Comparison of ENCODE assay signal across 11 mouse cellular contexts in genomic region chr9:57637272-57637671, GRCm38 (mm10). TPM values are rescaled to one million over a fixed set of nuclear protein-coding genes. Genes with fewer than 3 reads are reported as not detected.
DNase-seq lines count a peak whose midpoint lies in the region; ATAC-seq and TF ChIP-seq lines count a peak whose summit lies in the region.
"Had no signal": no experiment of that assay in that cellular context is flagged by ENCODE, and none has a peak within 500 bp of the region (broad histone marks: within the 10 kb centered on the region; RNA-seq: fewer than 3 reads in every experiment).

No protein-coding gene starts in this region.

- peaks cover 45% of the 10 kb centered on the region for H3K4me1 ChIP-seq in kidney, adult 2 months (ENCODE audit: control insufficient read depth, insufficient read depth, low read length)
- H3K4me1 ChIP-seq in CH12.LX (ENCODE audit: control insufficient read depth in 1 of 2, insufficient read depth in 2 of 2): peaks cover 57 to 98% of the 10 kb centered on the region in 2 experiments
- H3K4me1 ChIP-seq in embryonic facial prominence, embryonic 11.5 days (ENCODE audit: control insufficient read depth, insufficient read depth, low read length): peaks cover 37% of the 10 kb centered on the region
- peaks cover 51% of the 10 kb centered on the region for H3K4me1 ChIP-seq in limb, embryonic 14.5 days (ENCODE audit: control insufficient read depth, insufficient read depth, low read length)

- dilution Hi-C loops in CH12.LX (cut with MboI; ENCODE audit: extremely low pct_ligation_motif_present, extremely low pct_unique_long_range_greater_than_20kb, low sequenced_read_pairs): no loop called here

- no peak for TF ChIP-seq POLR2A in kidney, adult 2 months (IDR thresholded peaks at IDR 0.05; ENCODE audit: low read depth, low read length)
- TF ChIP-seq POLR2A in CH12.LX (IDR thresholded peaks at IDR 0.05; ENCODE audit: low read depth, low read length): no peak
- TF ChIP-seq POLR2A in limb, embryonic 14.5 days (IDR thresholded peaks at IDR 0.05; ENCODE audit: borderline replicate concordance, extremely low read depth, insufficient read depth, insufficient read length): no peak

- peak overlapping the region; percentile 57 for H3K4me2 ChIP-seq in CH12.LX (ENCODE audit: insufficient read depth, low read depth, poor library complexity, severe bottlenecking)
- H3K4me2 ChIP-seq in embryonic facial prominence, embryonic 11.5 days (ENCODE audit: low read depth, low read length): no peak overlapping the region
- H3K4me2 ChIP-seq in limb, embryonic 14.5 days (replicated peaks; ENCODE audit: low read depth, low read length, severe bottlenecking): peak overlapping the region; percentile 16; the same call in 1 of the 2 replicates

- H3K27ac ChIP-seq in kidney, adult 2 months (ENCODE audit: insufficient read depth, low read depth, low read length): peak overlapping the region; percentile 52
- peak overlapping the region; percentile 75 for H3K27ac ChIP-seq in CH12.LX (ENCODE audit: insufficient read depth, low read depth)
- H3K27ac ChIP-seq in embryonic facial prominence, embryonic 11.5 days (replicated peaks; ENCODE audit: low read depth, low read length): 0 out of 2 replicates have a peak overlapping the region, but pooled peaks have one; percentile 28
- H3K27ac ChIP-seq in limb, embryonic 14.5 days (replicated peaks; ENCODE audit: low read depth, low read length): peak overlapping the region; percentile 77; the same call in 1 of the 2 replicates

- TF ChIP-seq CTCF in kidney, adult 2 months (conservative IDR thresholded peaks at IDR 0.05; ENCODE audit: insufficient read depth, insufficient read length, low read depth, low read length): no peak
- no peak for TF ChIP-seq CTCF in CH12.LX (conservative IDR thresholded peaks at IDR 0.05 in 1 of 2, IDR thresholded peaks at IDR 0.05 in 1 of 2; ENCODE audit: low read depth in 2 of 2, low read length in 2 of 2)

- in situ Hi-C loops in CH12.LX (cut with MboI; ENCODE audit: low pct_ligation_motif_present, low pct_unique_long_range_greater_than_20kb, low sequenced_read_pairs): no loop called here

- no peaks in the 10 kb centered on the region for H3K27me3 ChIP-seq in kidney, adult 2 months (replicated peaks; ENCODE audit: control insufficient read depth, insufficient read depth, low read length)
- H3K27me3 ChIP-seq in CH12.LX (replicated peaks): no peaks in the 10 kb centered on the region
- no peaks in the 10 kb centered on the region for H3K27me3 ChIP-seq in embryonic facial prominence, embryonic 11.5 days (ENCODE audit: control insufficient read depth, insufficient read depth, low read length)
- no peaks in the 10 kb centered on the region for H3K27me3 ChIP-seq in limb, embryonic 14.5 days (ENCODE audit: control insufficient read depth, insufficient read depth, low read length)

- ATAC-seq in embryonic facial prominence, embryonic 11.5 days (replicated peaks; ENCODE audit: insufficient number of reproducible peaks, low FRiP score, low TSS enrichment, low read depth): no peak
- peak; percentile 39 for ATAC-seq in limb, embryonic 14.5 days (ENCODE audit: low FRiP score, low read depth)

- H3K36me3 ChIP-seq in kidney, adult 2 months (ENCODE audit: control insufficient read depth, insufficient read depth, low read length): no peaks in the 10 kb centered on the region
- peaks cover 8 to 54% of the 10 kb centered on the region in 2 experiments for H3K36me3 ChIP-seq in CH12.LX (replicated peaks in 1 of 2; ENCODE audit: control insufficient read depth in 1 of 2, insufficient read depth in 1 of 2, low read length in 1 of 2)
- no peaks in the 10 kb centered on the region; the same call in none of the 2 replicates for H3K36me3 ChIP-seq in embryonic facial prominence, embryonic 11.5 days (replicated peaks; ENCODE audit: control insufficient read depth, insufficient read depth, low read depth, low read length)
- H3K36me3 ChIP-seq in limb, embryonic 14.5 days (ENCODE audit: control insufficient read depth, insufficient read depth, low read length): peaks cover 13% of the 10 kb centered on the region

- H3K9me3 ChIP-seq in CH12.LX (replicated peaks; ENCODE audit: low read length): no peaks in the 10 kb centered on the region
- H3K9me3 ChIP-seq in embryonic facial prominence, embryonic 11.5 days (replicated peaks; ENCODE audit: control insufficient read depth, low read length): no peaks in the 10 kb centered on the region
- no peaks in the 10 kb centered on the region for H3K9me3 ChIP-seq in limb, embryonic 14.5 days (ENCODE audit: control insufficient read depth, low read length)

- H3K79me2 ChIP-seq in CH12.LX (replicated peaks; ENCODE audit: control insufficient read depth, extremely low read depth, insufficient read depth, poor library complexity, severe bottlenecking): peaks cover 87% of the 10 kb centered on the region

- 39% methylated on average over 3 of the region's 3 CpGs for WGBS in kidney, adult 2 months
- 39% methylated on average over 3 of the region's 3 CpGs for WGBS in embryonic facial prominence, embryonic 11.5 days
- WGBS in limb, embryonic 14.5 days: 63% methylated on average over 3 of the region's 3 CpGs

- TF ChIP-seq RAD21 in CH12.LX (IDR thresholded peaks at IDR 0.05; ENCODE audit: low read depth, low read length): no peak

- H3K9ac ChIP-seq in CH12.LX (ENCODE audit: insufficient read depth, low read depth): no peak overlapping the region
- H3K9ac ChIP-seq in embryonic facial prominence, embryonic 11.5 days (replicated peaks; ENCODE audit: low read length): no peak overlapping the region
- no peak overlapping the region for H3K9ac ChIP-seq in limb, embryonic 14.5 days (ENCODE audit: low read depth, low read length, severe bottlenecking)

- TF ChIP-seq EP300 in CH12.LX (IDR thresholded peaks at IDR 0.05; ENCODE audit: low read length): no peak

- no peak overlapping the region for H3K4me3 ChIP-seq in kidney, adult 2 months (ENCODE audit: insufficient read depth, low read depth, low read length)
- no peak overlapping the region for H3K4me3 ChIP-seq in CH12.LX (replicated peaks in 1 of 3; ENCODE audit: low read depth in 2 of 3, low read length in 2 of 3, poor library complexity in 1 of 3)
- no peak overlapping the region for H3K4me3 ChIP-seq in embryonic facial prominence, embryonic 11.5 days (ENCODE audit: low read depth, low read length)
- no peak overlapping the region for H3K4me3 ChIP-seq in limb, embryonic 14.5 days (replicated peaks; ENCODE audit: low read length)

- no peak for DNase-seq in kidney, adult 2 months
- DNase-seq in kidney, postnatal 25 days: no peak
- DNase-seq in CH12.LX (ENCODE audit: extremely low read depth): no peak
- DNase-seq in embryonic facial prominence, embryonic 11.5 days (ENCODE audit: low spot score): no peak
- DNase-seq in limb, embryonic 14.5 days (ENCODE audit: low spot score): no peak
- no peak for DNase-seq in yolk sac, embryonic 10.5 days (ENCODE audit: low spot score)
- DNase-seq in cerebellum, adult 9-11 months: no peak
- DNase-seq in ovary, postnatal 36 days (ENCODE audit: low spot score): no peak

TF ChIP-seq in CH12.LX, 34 proteins besides CTCF, POLR2A, EP300 and RAD21 (continues in another document):
- no peak for TF ChIP-seq JUN (IDR thresholded peaks at IDR 0.05; ENCODE audit: insufficient read depth, low read depth, low read length)
- no peak for TF ChIP-seq IRF4 (IDR thresholded peaks at IDR 0.05; ENCODE audit: low read depth, low read length)
- no peak for TF ChIP-seq HCFC1 (IDR thresholded peaks at IDR 0.05; ENCODE audit: low read depth, low read length)
- no peak for TF ChIP-seq E2F4 (IDR thresholded peaks at IDR 0.05; ENCODE audit: insufficient replicate concordance, low read depth, low read length)

RNA-seq across cellular contexts. Expression of gene Csk, which starts 16.2 kb away (rescaled TPM):
- polyA plus RNA-seq in kidney, adult 2 months (2012; rRNA removed): 30.9 and 42.4 TPM in 2 replicates
- total RNA-seq in CH12.LX (2012; rRNA removed) (111 and 122 TPM in 2 replicates), CH12.LX (2014; rRNA removed) (111 and 125 TPM in 2 replicates)
- 139 and 153 TPM in 2 replicates for polyA plus RNA-seq in CH12.LX (2012; ENCODE audit: insufficient read length, low read depth)
- 30.7 and 31.4 TPM in 2 replicates for polyA plus RNA-seq in embryonic facial prominence, embryonic 11.5 days (2014; fragmentation: Nextera tagmentation; extraction: Ambion mirVana)
- polyA plus RNA-seq in limb, embryonic 14.5 days (2012; rRNA removed): 88.5 and 91.4 TPM in 2 replicates
- polyA plus RNA-seq in limb, embryonic 14.5 days (2014; fragmentation: Nextera tagmentation; extraction: Ambion mirVana): 28.1 and 29.7 TPM in 2 replicates

RNA-seq across cellular contexts. Expression of gene Lman1l, which starts 16.7 kb away (rescaled TPM):
- polyA plus RNA-seq in kidney, adult 2 months (2012; rRNA removed): 0.08 TPM in 1 of 2 replicates, not detected in the other
- 0.08 TPM in 1 of 2 replicates, not detected in the other for total RNA-seq in CH12.LX (2012; rRNA removed)
- total RNA-seq in CH12.LX (2014; rRNA removed): not detected in 2 replicates
- polyA plus RNA-seq in CH12.LX (2012; ENCODE audit: insufficient read length, low read depth): 0.19 and 0.29 TPM in 2 replicates
- polyA plus RNA-seq in embryonic facial prominence, embryonic 11.5 days (2014; fragmentation: Nextera tagmentation; extraction: Ambion mirVana): not detected in 2 replicates
- polyA plus RNA-seq in limb, embryonic 14.5 days (2012; rRNA removed): 0.09 TPM in 1 of 2 replicates, not detected in the other
- not detected in 2 replicates for polyA plus RNA-seq in limb, embryonic 14.5 days (2014; fragmentation: Nextera tagmentation; extraction: Ambion mirVana)
- total RNA-seq: left cerebral cortex, postnatal 10 days had no signal

RNA-seq across cellular contexts. Expression of gene Cplx3, which starts 31.2 kb away (rescaled TPM):
- polyA plus RNA-seq in kidney, adult 2 months (2012; rRNA removed): 0.42 and 0.47 TPM in 2 replicates
- not detected in 2 replicates for total RNA-seq in CH12.LX (2012; rRNA removed)
- total RNA-seq in CH12.LX (2014; rRNA removed): not detected in 2 replicates
- 0.09 TPM in 1 of 2 replicates, not detected in the other for polyA plus RNA-seq in CH12.LX (2012; ENCODE audit: insufficient read length, low read depth)
- 0.81 and 1.3 TPM in 2 replicates for polyA plus RNA-seq in embryonic facial prominence, embryonic 11.5 days (2014; fragmentation: Nextera tagmentation; extraction: Ambion mirVana)
- polyA plus RNA-seq in limb, embryonic 14.5 days (2012; rRNA removed): 0.03 TPM in 1 of 2 replicates, not detected in the other
- polyA plus RNA-seq in limb, embryonic 14.5 days (2014; fragmentation: Nextera tagmentation; extraction: Ambion mirVana): not detected in 2 replicates
- total RNA-seq: MEL had no signal

RNA-seq across cellular contexts. Expression of gene Cyp1a2, which starts 46.2 kb away (rescaled TPM):
- 0.07 TPM in 1 of 2 replicates, not detected in the other for polyA plus RNA-seq in kidney, adult 2 months (2012; rRNA removed)
- not detected in 2 replicates for total RNA-seq in CH12.LX (2012; rRNA removed)
- not detected in 2 replicates for total RNA-seq in CH12.LX (2014; rRNA removed)
- not detected in 2 replicates for polyA plus RNA-seq in CH12.LX (2012; ENCODE audit: insufficient read length, low read depth)
- not detected in 2 replicates for polyA plus RNA-seq in embryonic facial prominence, embryonic 11.5 days (2014; fragmentation: Nextera tagmentation; extraction: Ambion mirVana)
- not detected in 2 replicates for polyA plus RNA-seq in limb, embryonic 14.5 days (2012; rRNA removed)
- not detected in 2 replicates for polyA plus RNA-seq in limb, embryonic 14.5 days (2014; fragmentation: Nextera tagmentation; extraction: Ambion mirVana)
- total RNA-seq: left cerebral cortex, postnatal 10 days; MEL had no signal
- polyA plus RNA-seq: brain, embryonic 14.5 days had no signal

RNA-seq across cellular contexts. Expression of gene Ulk3, which starts 48.0 kb away (rescaled TPM):
- polyA plus RNA-seq in kidney, adult 2 months (2012; rRNA removed): 26.2 and 26.9 TPM in 2 replicates
- total RNA-seq in CH12.LX (2012; rRNA removed) (10.5 and 11.4 TPM in 2 replicates), CH12.LX (2014; rRNA removed) (1.8 and 2.6 TPM in 2 replicates)
- 10.0 and 11.8 TPM in 2 replicates for polyA plus RNA-seq in CH12.LX (2012; ENCODE audit: insufficient read length, low read depth)
- 5.2 and 6.1 TPM in 2 replicates for polyA plus RNA-seq in embryonic facial prominence, embryonic 11.5 days (2014; fragmentation: Nextera tagmentation; extraction: Ambion mirVana)
- 41.7 and 47.2 TPM in 2 replicates for polyA plus RNA-seq in limb, embryonic 14.5 days (2012; rRNA removed)
- polyA plus RNA-seq in limb, embryonic 14.5 days (2014; fragmentation: Nextera tagmentation; extraction: Ambion mirVana): 13.1 and 13.8 TPM in 2 replicates
